Mouse (Mus musculus): Measurements from ENCODE around the gene Glrx. TPM values are rescaled to one million over a fixed set of nuclear protein-coding genes. Genes with fewer than 3 reads are reported as not detected.

The Glrx gene
- total and polyA plus RNA-seq, 3 experiments = 21.2 to 65.5 (median 53.3) TPM

DNA sequence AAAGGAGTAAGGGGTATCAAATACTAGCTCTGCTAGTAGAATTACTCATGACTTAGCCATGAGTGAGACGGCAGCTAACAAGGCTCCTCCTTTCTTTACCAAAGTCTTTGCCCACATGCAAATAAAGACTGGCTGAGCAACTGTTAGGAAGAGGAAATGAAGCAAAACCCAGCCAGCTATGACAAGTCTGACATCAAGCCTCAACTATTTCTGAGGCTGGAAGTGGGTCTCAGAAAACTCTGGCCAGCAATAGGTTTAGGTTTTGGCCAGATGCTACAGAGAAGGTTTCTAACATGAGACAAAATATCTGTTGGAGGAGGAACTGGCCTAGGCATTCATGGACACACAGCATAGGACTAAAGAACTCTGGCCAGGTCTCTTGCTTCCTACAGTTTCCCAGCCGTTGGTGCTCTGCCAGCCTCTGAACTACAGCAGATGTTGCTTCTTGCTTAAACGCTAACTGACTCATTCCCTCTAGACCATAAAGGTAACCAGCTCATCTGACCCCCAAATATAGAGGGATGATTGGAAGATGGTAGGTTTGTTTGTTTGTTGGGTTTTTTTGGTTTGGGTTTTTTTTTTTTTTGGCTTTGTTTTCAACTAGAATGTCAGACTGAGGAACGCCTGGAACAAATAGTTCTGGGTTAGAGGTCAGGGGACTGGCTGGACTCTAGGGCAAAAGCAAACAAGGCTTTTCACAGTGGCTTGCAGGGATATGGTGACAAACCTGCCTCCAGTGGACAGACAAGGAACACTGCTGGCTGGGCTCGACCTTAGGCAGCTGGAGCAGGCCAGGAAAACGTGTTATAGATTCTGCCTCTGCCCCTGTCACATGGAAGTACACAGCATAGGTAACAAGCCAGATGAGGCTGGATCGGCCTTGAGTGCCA, 41.0 kb upstream of the Glrx start:
- dilution Hi-C loops (cut with MboI; ENCODE audit: extremely low pct_ligation_motif_present, extremely low pct_unique_long_range_greater_than_20kb, low sequenced_read_pairs) = no loop called here
- Histone ChIP-seq H3K9me3 (replicated peaks; ENCODE audit: low read length) (no peaks in the 10 kb centered on the region), H3K4me2 (ENCODE audit: insufficient read depth, low read depth, poor library complexity, severe bottlenecking) (peak overlapping the region; percentile 76), H3K27me3 (replicated peaks) (no peaks in the 10 kb centered on the region), H3K4me1 (ENCODE audit: control insufficient read depth in 1 of 2, insufficient read depth in 2 of 2) (peaks cover 29 to 60% of the 10 kb centered on the region in 2 experiments), H3K79me2 (replicated peaks; ENCODE audit: control insufficient read depth, extremely low read depth, insufficient read depth, poor library complexity, severe bottlenecking) (no peaks in the 10 kb centered on the region; the same call in 1 of the 2 replicates), H3K9ac (ENCODE audit: insufficient read depth, low read depth) (peak overlapping the region; percentile 37; the same call in 1 of the 2 replicates), H3K36me3 (replicated peaks in 1 of 2; ENCODE audit: control insufficient read depth in 1 of 2, insufficient read depth in 1 of 2, low read length in 1 of 2) (no peaks in the 10 kb centered on the region), H3K27ac (ENCODE audit: insufficient read depth, low read depth) (peak overlapping the region; percentile 88), H3K4me3 (replicated peaks in 1 of 3; ENCODE audit: low read depth in 2 of 3, low read length in 2 of 3, poor library complexity in 1 of 3) (peak overlapping the region in 1 of 3 experiments; percentile 21)
- DNase-seq (ENCODE audit: extremely low read depth) = peak; percentile 93
- in situ Hi-C loops (cut with MboI; ENCODE audit: low pct_ligation_motif_present, low pct_unique_long_range_greater_than_20kb, low sequenced_read_pairs) = loop anchor here (5.0 to 10.0 kb wide), 4 partner anchors 56 to 571 kb away; no protein-coding TSS in a partner anchor
- TF ChIP-seq MXI1 (IDR thresholded peaks at IDR 0.05; ENCODE audit: low read depth, low read length) = no peak
- no peak for TF ChIP-seq MAX (IDR thresholded peaks at IDR 0.05; ENCODE audit: low read length)
- peak; percentile 70 for TF ChIP-seq TCF12 (IDR thresholded peaks at IDR 0.05; ENCODE audit: low read depth, low read length)
- TF ChIP-seq ELF1 (IDR thresholded peaks at IDR 0.05; ENCODE audit: low read depth, low read length) = peak; percentile 55; the same call in 1 of the 2 replicates
- no peak for TF ChIP-seq JUN (IDR thresholded peaks at IDR 0.05; ENCODE audit: insufficient read depth, low read depth, low read length)
- TF ChIP-seq CHD1 (IDR thresholded peaks at IDR 0.05; ENCODE audit: low read depth, low read length) = 0 out of 2 replicates have a peak, but pooled peaks have one; percentile 3
- peak; percentile 7; the same call in 1 of the 2 replicates for TF ChIP-seq JUND (conservative IDR thresholded peaks at IDR 0.05; ENCODE audit: low read depth, low read length)
- TF ChIP-seq E2F4 (IDR thresholded peaks at IDR 0.05; ENCODE audit: insufficient replicate concordance, low read depth, low read length) = no peak
- TF ChIP-seq MYC (IDR thresholded peaks at IDR 0.05; ENCODE audit: low read depth, low read length) = peak; percentile 30; the same call in 1 of the 2 replicates
- peak; percentile 86 for TF ChIP-seq EP300 (IDR thresholded peaks at IDR 0.05; ENCODE audit: low read length)
- no peak for TF ChIP-seq UBTF (IDR thresholded peaks at IDR 0.05; ENCODE audit: low read depth, low read length)
- no peak for TF ChIP-seq PAX5 (IDR thresholded peaks at IDR 0.05; ENCODE audit: low read length)
- no peak; the same call in 1 of the 2 replicates for TF ChIP-seq NELFE (IDR thresholded peaks at IDR 0.05; ENCODE audit: low read depth, low read length)
- TF ChIP-seq NRF1 (IDR thresholded peaks at IDR 0.05; ENCODE audit: low read depth, low read length) = no peak
- no peak for TF ChIP-seq SIN3A (IDR thresholded peaks at IDR 0.05; ENCODE audit: low read length)
- peak in 1 of 2 experiments; percentile 37; a peak in 1 of 4 replicates for TF ChIP-seq CTCF (conservative IDR thresholded peaks at IDR 0.05 in 1 of 2, IDR thresholded peaks at IDR 0.05 in 1 of 2; ENCODE audit: low read depth in 2 of 2, low read length in 2 of 2)
- TF ChIP-seq CHD2 (IDR thresholded peaks at IDR 0.05; ENCODE audit: low read length) = no peak
- TF ChIP-seq ZMIZ1 (IDR thresholded peaks at IDR 0.05; ENCODE audit: low read depth, low read length) = peak; percentile 56; the same call in 1 of the 2 replicates
- no peak for TF ChIP-seq MAFK (IDR thresholded peaks at IDR 0.05; ENCODE audit: insufficient replicate concordance, low read length)
- TF ChIP-seq USF2 (conservative IDR thresholded peaks at IDR 0.05; ENCODE audit: low read depth, low read length) = no peak
- peak; percentile 19 for TF ChIP-seq SMC3 (IDR thresholded peaks at IDR 0.05; ENCODE audit: low read depth, low read length)
- peak; percentile 73 for TF ChIP-seq ETS1 (conservative IDR thresholded peaks at IDR 0.05; ENCODE audit: low read depth, low read length)
- TF ChIP-seq HCFC1 (IDR thresholded peaks at IDR 0.05; ENCODE audit: low read depth, low read length) = peak; percentile 30
- no peak for TF ChIP-seq ZC3H11A (IDR thresholded peaks at IDR 0.05; ENCODE audit: low read depth, low read length)
- TF ChIP-seq POLR2A (IDR thresholded peaks at IDR 0.05; ENCODE audit: low read depth, low read length) = peak; percentile 53
- TF ChIP-seq GABPA (IDR thresholded peaks at IDR 0.05; ENCODE audit: insufficient replicate concordance, low read depth, low read length) = no peak
- 0 out of 2 replicates have a peak, but pooled peaks have one; percentile 12 for TF ChIP-seq KAT2A (IDR thresholded peaks at IDR 0.05; ENCODE audit: insufficient replicate concordance, low read length)
- peak; percentile 77 for TF ChIP-seq TBP (conservative IDR thresholded peaks at IDR 0.05; ENCODE audit: low read depth, low read length)
- peak; percentile 22 for TF ChIP-seq ZNF384 (IDR thresholded peaks at IDR 0.05; ENCODE audit: low read depth, low read length)
- peak; percentile 63 for TF ChIP-seq IRF4 (IDR thresholded peaks at IDR 0.05; ENCODE audit: low read depth, low read length)
- TF ChIP-seq ZKSCAN1 (IDR thresholded peaks at IDR 0.05; ENCODE audit: borderline replicate concordance, low read depth, low read length) = no peak
- TF ChIP-seq USF1 (IDR thresholded peaks at IDR 0.05; ENCODE audit: low read depth, low read length) = no peak
- no peak for TF ChIP-seq MAZ (IDR thresholded peaks at IDR 0.05; ENCODE audit: low read depth, low read length)
- 0 out of 2 replicates have a peak, but pooled peaks have one; percentile 25 for TF ChIP-seq BHLHE40 (IDR thresholded peaks at IDR 0.05; ENCODE audit: low read depth, low read length)
- no peak for TF ChIP-seq RCOR1 (conservative IDR thresholded peaks at IDR 0.05; ENCODE audit: low read depth, low read length)
- TF ChIP-seq RAD21 (IDR thresholded peaks at IDR 0.05; ENCODE audit: low read depth, low read length) = peak; percentile 1
- TF ChIP-seq POLR2AphosphoS2 (IDR thresholded peaks at IDR 0.05; ENCODE audit: low read depth, low read length) = no peak
